Mouse (Mus musculus): Measurements from ENCODE around the gene Ebf1. TPM values are rescaled to one million over a fixed set of nuclear protein-coding genes. Genes with fewer than 3 reads are reported as not detected.

Gene Ebf1
- polyA plus RNA-seq, 1 experiment from 2014 or later = 7.9 TPM

DNA sequence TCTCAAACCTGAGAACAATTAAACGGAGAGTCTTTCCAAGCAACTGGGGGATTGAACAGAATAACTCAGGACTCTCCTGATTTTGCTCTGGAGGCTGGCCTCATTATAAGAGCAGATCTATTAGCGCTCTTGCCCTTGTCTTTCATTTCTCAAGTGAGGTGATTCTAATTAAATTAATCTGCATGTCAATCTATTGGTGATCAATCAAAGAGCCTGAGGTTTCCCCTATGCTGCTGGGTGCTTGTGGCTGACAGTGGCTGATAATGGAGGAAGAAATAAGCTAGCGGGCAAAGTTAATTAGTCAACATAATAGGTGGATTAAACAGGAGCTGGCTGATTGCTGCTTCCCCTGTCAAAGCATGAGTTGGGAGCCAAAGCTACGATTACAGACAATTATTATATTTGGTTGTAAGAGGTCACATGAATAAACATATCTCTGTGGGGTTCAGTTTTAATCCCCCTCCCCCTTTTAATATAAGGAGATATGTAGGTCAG lies 265.4 kb downstream of the Ebf1 start:
- Histone ChIP-seq H3K27me3 (replicated peaks; ENCODE audit: control insufficient read depth, insufficient read depth, low read length) (no peaks in the 10 kb centered on the region), H3K9me3 (ENCODE audit: control insufficient read depth, low read length) (no peaks in the 10 kb centered on the region), H3K27ac (ENCODE audit: low read length) (no peak overlapping the region), H3K4me1 (ENCODE audit: control insufficient read depth, insufficient read depth, low read length) (no peaks in the 10 kb centered on the region), H3K4me2 (ENCODE audit: low read depth, low read length) (no peak overlapping the region), H3K4me3 (ENCODE audit: low read length) (no peak overlapping the region), H3K9ac (ENCODE audit: low read depth, low read length) (no peak overlapping the region), H3K36me3 (ENCODE audit: control insufficient read depth, insufficient read depth, low read length) (no peaks in the 10 kb centered on the region)
- WGBS = 80% methylated on average over 4 of the region's 4 CpGs
- no peak for ATAC-seq

DNA sequence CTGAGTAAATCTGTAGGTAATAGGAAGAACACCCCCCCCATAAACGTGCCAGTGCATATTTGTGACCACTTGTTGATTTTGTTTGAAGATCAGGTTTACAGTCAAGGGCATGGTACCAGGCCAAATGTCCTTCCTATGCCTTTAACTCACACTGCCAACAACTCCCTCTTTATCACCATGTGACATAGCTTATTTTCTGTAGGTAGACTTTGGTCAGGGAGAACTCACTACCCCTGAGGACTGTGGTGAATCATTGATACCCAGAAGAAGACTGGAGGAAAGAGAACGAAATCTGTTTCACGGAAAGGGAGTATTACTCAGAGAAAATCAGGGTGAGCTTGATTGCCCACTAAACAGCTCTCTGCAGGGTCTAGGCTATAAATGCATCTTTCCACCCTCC lies 267.2 kb downstream of the Ebf1 start:
- ATAC-seq = peak; percentile 76

DNA sequence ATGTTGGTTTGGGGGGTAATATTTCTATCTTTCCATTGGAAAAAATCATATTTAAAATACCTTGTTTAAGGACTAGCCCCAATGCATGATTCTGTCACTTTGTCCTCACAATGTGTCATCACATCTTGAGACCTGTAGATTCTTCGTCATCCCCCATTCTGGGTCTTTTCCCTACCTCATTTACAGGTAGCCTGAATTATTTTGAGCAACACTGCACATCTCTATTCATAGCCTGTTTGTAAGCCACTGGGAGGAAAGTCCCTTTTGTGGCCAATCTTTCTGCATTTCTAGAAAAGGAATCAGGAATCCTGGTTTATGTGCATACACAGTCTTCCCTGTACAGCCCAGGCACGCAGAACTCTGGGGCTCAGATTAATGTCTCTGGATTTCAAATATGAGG lies 269.8 kb downstream of the Ebf1 start:
- Histone ChIP-seq H3K4me1 (ENCODE audit: control insufficient read depth, insufficient read depth, low read length) (no peaks in the 10 kb centered on the region), H3K36me3 (ENCODE audit: control insufficient read depth, insufficient read depth, low read length) (no peaks in the 10 kb centered on the region), H3K9ac (ENCODE audit: low read depth, low read length) (no peak overlapping the region), H3K27ac (ENCODE audit: low read length) (no peak overlapping the region), H3K4me2 (ENCODE audit: low read depth, low read length) (no peak overlapping the region), H3K27me3 (replicated peaks; ENCODE audit: control insufficient read depth, insufficient read depth, low read length) (no peaks in the 10 kb centered on the region), H3K4me3 (ENCODE audit: low read length) (no peak overlapping the region), H3K9me3 (ENCODE audit: control insufficient read depth, low read length) (no peaks in the 10 kb centered on the region)
- 82% methylated on average over 2 of the region's 2 CpGs for WGBS
- ATAC-seq = no peak

More for the DNA sequence above, 267.2 kb downstream of the Ebf1 start:
- Histone ChIP-seq H3K4me2 (ENCODE audit: low read depth, low read length) (no peak overlapping the region), H3K36me3 (ENCODE audit: control insufficient read depth, insufficient read depth, low read length) (no peaks in the 10 kb centered on the region), H3K9ac (ENCODE audit: low read depth, low read length) (no peak overlapping the region), H3K4me1 (ENCODE audit: control insufficient read depth, insufficient read depth, low read length) (no peaks in the 10 kb centered on the region), H3K27me3 (replicated peaks; ENCODE audit: control insufficient read depth, insufficient read depth, low read length) (no peaks in the 10 kb centered on the region), H3K4me3 (ENCODE audit: low read length) (no peak overlapping the region), H3K9me3 (ENCODE audit: control insufficient read depth, low read length) (no peaks in the 10 kb centered on the region), H3K27ac (ENCODE audit: low read length) (no peak overlapping the region)
- WGBS = 57% methylated on average over 3 of the region's 3 CpGs

DNA sequence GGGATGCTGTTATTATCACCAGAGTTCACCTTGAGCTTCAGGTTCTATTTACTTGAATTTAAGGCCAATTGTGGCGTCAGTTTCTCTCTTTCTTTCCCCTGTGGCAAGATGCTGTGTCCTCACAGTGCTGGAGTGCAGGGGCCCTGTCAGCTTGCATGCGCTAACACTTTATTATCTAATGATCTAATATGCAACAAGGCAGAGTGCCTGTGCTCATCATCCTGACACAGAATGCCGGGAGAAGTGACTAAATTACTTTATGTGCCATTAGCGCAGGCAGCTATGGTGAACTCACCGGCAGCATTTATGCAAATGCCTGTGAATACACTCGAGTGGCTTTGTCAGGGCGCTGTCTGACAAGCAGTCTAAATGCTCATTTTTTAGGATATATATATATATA lies 270.6 kb downstream of the Ebf1 start:
- no peak for ATAC-seq
- Histone ChIP-seq H3K4me3 (ENCODE audit: low read length) (no peak overlapping the region), H3K27me3 (replicated peaks; ENCODE audit: control insufficient read depth, insufficient read depth, low read length) (no peaks in the 10 kb centered on the region), H3K9ac (ENCODE audit: low read depth, low read length) (no peak overlapping the region), H3K4me2 (ENCODE audit: low read depth, low read length) (no peak overlapping the region), H3K36me3 (ENCODE audit: control insufficient read depth, insufficient read depth, low read length) (no peaks in the 10 kb centered on the region), H3K9me3 (ENCODE audit: control insufficient read depth, low read length) (no peaks in the 10 kb centered on the region), H3K4me1 (ENCODE audit: control insufficient read depth, insufficient read depth, low read length) (no peaks in the 10 kb centered on the region), H3K27ac (ENCODE audit: low read length) (no peak overlapping the region)
- 81% methylated on average over 7 of the region's 7 CpGs for WGBS

DNA sequence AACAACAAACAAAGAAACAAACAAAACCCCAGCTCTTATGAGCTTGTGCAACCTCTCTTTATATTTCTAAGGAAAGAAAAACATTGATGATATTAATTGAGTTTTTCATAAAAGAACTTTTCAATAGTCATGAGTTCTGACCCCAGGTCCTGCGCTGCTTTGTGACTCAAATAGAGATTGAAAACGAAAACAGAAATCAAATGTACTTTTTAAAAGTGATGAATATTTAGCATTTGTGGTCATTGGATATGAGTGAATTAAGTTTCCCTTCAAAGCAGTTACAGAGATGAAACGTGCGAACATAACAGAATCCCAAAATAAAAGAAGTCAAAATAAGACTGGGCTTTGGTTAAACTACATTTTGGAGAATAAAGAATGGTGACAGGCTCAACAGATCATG lies 271.3 kb downstream of the Ebf1 start:
- Histone ChIP-seq H3K36me3 (ENCODE audit: control insufficient read depth, insufficient read depth, low read length) (no peaks in the 10 kb centered on the region), H3K4me2 (ENCODE audit: low read depth, low read length) (no peak overlapping the region), H3K4me3 (ENCODE audit: low read length) (no peak overlapping the region), H3K4me1 (ENCODE audit: control insufficient read depth, insufficient read depth, low read length) (no peaks in the 10 kb centered on the region), H3K27ac (ENCODE audit: low read length) (no peak overlapping the region), H3K9ac (ENCODE audit: low read depth, low read length) (no peak overlapping the region), H3K9me3 (ENCODE audit: control insufficient read depth, low read length) (no peaks in the 10 kb centered on the region), H3K27me3 (replicated peaks; ENCODE audit: control insufficient read depth, insufficient read depth, low read length) (no peaks in the 10 kb centered on the region)
- WGBS = 85% methylated on average over 4 of the region's 4 CpGs
- ATAC-seq = no peak

DNA sequence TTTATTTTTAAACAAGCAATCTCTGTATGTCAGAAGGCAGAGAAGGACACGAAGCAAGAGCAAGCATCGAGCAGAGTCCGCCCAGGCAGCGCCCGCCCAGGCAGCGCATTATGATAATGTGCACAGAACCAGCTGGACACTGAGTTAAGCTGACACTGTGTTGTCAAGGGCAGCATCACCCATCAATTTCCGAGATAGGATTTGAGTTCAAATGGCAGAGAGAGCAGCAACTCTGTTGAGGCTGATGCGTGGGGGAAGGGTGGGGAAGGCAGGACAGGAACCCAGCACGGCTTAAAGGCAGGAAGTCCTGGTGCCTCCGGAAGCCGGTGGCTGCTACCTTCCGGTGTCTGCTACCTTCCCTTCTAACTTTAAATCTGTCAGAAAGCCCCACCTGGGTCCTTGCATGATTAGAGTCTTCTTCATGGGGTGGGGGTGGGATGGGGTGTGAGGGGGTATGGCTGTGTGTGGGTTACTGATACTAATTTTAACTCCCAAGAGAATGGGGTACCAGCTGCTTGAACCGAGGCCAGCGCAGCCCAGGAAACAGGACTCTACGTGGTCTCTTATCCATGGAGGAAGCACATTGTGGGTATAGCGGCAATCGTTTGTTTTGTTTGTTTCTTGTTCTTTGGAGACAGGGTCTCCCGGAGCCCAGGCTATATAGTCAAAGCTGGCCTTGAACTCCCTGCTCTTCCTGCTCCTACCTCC lies 275.9 kb downstream of the Ebf1 start:
- H3K4me1 ChIP-seq (ENCODE audit: control insufficient read depth, insufficient read depth, low read length) = no peaks in the 10 kb centered on the region
- no peak for ATAC-seq

DNA sequence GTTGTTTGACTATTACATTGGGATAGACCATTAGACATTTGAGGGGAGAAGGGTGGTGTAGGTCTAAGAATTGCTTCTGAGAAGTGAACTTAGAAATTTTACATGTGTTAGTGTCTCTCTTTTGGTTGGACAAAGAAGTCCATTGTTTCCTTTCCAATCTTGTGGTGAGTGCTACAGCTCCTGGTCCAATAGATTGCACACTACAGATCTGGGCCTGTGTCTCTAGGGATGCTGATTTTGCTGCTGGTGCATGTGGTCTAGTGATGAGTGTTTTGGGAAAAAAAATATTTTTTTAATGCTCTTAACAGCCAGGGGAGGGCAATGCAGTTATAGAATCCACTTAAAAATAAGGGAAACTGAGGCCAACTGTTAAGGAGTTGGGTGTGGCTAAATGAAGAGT lies 276.9 kb downstream of the Ebf1 start:
- H3K27me3 ChIP-seq (replicated peaks; ENCODE audit: control insufficient read depth, insufficient read depth, low read length) = no peaks in the 10 kb centered on the region
- no peaks in the 10 kb centered on the region for H3K9me3 ChIP-seq (ENCODE audit: control insufficient read depth, low read length)
- no peak for ATAC-seq
- no peak overlapping the region for H3K9ac ChIP-seq (ENCODE audit: low read depth, low read length)
- H3K4me3 ChIP-seq (ENCODE audit: low read length) = no peak overlapping the region
- no peaks in the 10 kb centered on the region for H3K4me1 ChIP-seq (ENCODE audit: control insufficient read depth, insufficient read depth, low read length)
- no peak overlapping the region for H3K27ac ChIP-seq (ENCODE audit: low read length)
- no peaks in the 10 kb centered on the region for H3K36me3 ChIP-seq (ENCODE audit: control insufficient read depth, insufficient read depth, low read length)
- H3K4me2 ChIP-seq (ENCODE audit: low read depth, low read length) = no peak overlapping the region

More for the DNA sequence above, 275.9 kb downstream of the Ebf1 start:
- no peak overlapping the region for H3K4me2 ChIP-seq (ENCODE audit: low read depth, low read length)
- H3K4me3 ChIP-seq (ENCODE audit: low read length) = no peak overlapping the region
- H3K36me3 ChIP-seq (ENCODE audit: control insufficient read depth, insufficient read depth, low read length) = no peaks in the 10 kb centered on the region
- 64% methylated on average over 18 of the region's 18 CpGs for WGBS
- no peaks in the 10 kb centered on the region for H3K9me3 ChIP-seq (ENCODE audit: control insufficient read depth, low read length)
- no peak overlapping the region for H3K9ac ChIP-seq (ENCODE audit: low read depth, low read length)
- H3K27me3 ChIP-seq (replicated peaks; ENCODE audit: control insufficient read depth, insufficient read depth, low read length) = no peaks in the 10 kb centered on the region
- no peak overlapping the region for H3K27ac ChIP-seq (ENCODE audit: low read length)

DNA sequence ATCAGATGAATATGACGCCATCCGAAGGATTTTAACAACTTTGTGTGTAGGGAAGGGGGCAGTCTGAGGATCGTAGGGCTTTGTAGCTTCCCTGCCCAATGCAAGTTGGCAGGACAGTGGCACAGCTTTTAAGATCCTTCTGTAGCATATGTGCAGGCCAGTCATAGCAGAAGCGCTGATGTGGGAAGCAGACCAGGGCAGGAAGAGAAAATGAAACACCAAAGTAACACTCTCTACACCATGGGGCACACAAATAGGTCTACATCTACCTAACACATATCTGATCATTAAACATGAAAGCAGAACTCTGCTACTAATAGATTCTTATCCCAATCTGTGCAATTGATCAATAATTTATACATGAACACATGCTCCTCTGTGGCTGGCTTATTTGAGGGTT lies 277.7 kb downstream of the Ebf1 start:
- Histone ChIP-seq H3K4me3 (ENCODE audit: low read length) (no peak overlapping the region), H3K9ac (ENCODE audit: low read depth, low read length) (no peak overlapping the region), H3K27me3 (replicated peaks; ENCODE audit: control insufficient read depth, insufficient read depth, low read length) (no peaks in the 10 kb centered on the region), H3K27ac (ENCODE audit: low read length) (no peak overlapping the region), H3K4me2 (ENCODE audit: low read depth, low read length) (no peak overlapping the region), H3K9me3 (ENCODE audit: control insufficient read depth, low read length) (no peaks in the 10 kb centered on the region), H3K36me3 (ENCODE audit: control insufficient read depth, insufficient read depth, low read length) (no peaks in the 10 kb centered on the region), H3K4me1 (ENCODE audit: control insufficient read depth, insufficient read depth, low read length) (no peaks in the 10 kb centered on the region)
- 94% methylated on average over 4 of the region's 4 CpGs for WGBS
- no peak for ATAC-seq

DNA sequence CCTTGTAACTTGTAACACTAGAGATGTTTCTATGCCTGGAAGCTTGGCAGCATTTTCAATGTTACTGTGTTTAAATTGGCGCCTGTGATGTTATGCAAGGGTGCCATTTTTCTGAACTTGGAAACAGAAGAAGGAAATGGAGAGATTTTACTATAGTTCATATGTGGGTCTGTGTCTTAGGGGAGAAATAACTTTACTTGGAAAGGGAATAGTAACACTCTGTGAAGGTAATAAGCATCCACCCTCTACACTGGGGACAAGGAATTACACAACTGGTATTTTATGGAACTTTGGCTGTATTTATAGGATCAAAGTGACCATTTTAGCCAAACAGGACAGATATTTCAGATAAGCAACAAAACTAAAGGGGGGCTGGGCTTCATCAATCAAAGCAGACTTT lies 278.8 kb downstream of the Ebf1 start:
- no peak overlapping the region for H3K4me2 ChIP-seq (ENCODE audit: low read depth, low read length)
- ATAC-seq = no peak
- no peak overlapping the region for H3K27ac ChIP-seq (ENCODE audit: low read length)
- no peak overlapping the region for H3K9ac ChIP-seq (ENCODE audit: low read depth, low read length)
- H3K4me1 ChIP-seq (ENCODE audit: control insufficient read depth, insufficient read depth, low read length) = no peaks in the 10 kb centered on the region
- H3K4me3 ChIP-seq (ENCODE audit: low read length) = no peak overlapping the region
- WGBS = 93% methylated on average over 1 of the region's 1 CpGs
- no peaks in the 10 kb centered on the region for H3K27me3 ChIP-seq (replicated peaks; ENCODE audit: control insufficient read depth, insufficient read depth, low read length)
- no peaks in the 10 kb centered on the region for H3K9me3 ChIP-seq (ENCODE audit: control insufficient read depth, low read length)
- no peaks in the 10 kb centered on the region for H3K36me3 ChIP-seq (ENCODE audit: control insufficient read depth, insufficient read depth, low read length)

DNA sequence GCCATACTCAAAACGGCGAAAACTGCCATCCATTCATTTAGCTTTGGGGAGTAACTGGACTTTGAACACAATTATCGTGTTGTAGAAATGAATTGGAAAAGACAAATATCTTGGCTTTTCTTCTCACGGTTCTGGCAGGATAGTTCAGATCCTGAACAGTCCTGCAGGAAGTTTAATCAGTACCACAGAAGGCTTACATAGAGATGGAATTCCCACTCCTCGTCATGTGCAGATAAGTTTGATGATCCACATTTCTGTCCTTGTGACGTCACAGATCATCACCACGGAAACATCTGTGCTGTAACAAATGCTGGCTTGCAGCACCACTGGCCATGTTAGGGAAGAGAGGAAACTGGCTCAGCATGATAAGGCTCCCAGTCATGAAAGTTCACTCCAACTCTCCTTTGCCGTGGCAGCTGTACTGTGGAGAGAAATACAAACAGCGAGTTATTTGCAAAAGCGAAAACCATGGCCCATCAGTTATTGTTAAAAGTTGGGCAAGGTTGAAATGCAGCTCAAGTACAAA lies 280.1 kb downstream of the Ebf1 start:
- Histone ChIP-seq H3K4me1 (ENCODE audit: control insufficient read depth, insufficient read depth, low read length) (no peaks in the 10 kb centered on the region), H3K27ac (ENCODE audit: low read length) (no peak overlapping the region), H3K27me3 (replicated peaks; ENCODE audit: control insufficient read depth, insufficient read depth, low read length) (no peaks in the 10 kb centered on the region), H3K36me3 (ENCODE audit: control insufficient read depth, insufficient read depth, low read length) (no peaks in the 10 kb centered on the region), H3K4me3 (ENCODE audit: low read length) (no peak overlapping the region), H3K9me3 (ENCODE audit: control insufficient read depth, low read length) (no peaks in the 10 kb centered on the region), H3K4me2 (ENCODE audit: low read depth, low read length) (no peak overlapping the region), H3K9ac (ENCODE audit: low read depth, low read length) (no peak overlapping the region)
- no peak for ATAC-seq
- WGBS = 57% methylated on average over 10 of the region's 10 CpGs
